ENCODE assay signal across 8 mouse cellular contexts in the genomic region with DNA sequence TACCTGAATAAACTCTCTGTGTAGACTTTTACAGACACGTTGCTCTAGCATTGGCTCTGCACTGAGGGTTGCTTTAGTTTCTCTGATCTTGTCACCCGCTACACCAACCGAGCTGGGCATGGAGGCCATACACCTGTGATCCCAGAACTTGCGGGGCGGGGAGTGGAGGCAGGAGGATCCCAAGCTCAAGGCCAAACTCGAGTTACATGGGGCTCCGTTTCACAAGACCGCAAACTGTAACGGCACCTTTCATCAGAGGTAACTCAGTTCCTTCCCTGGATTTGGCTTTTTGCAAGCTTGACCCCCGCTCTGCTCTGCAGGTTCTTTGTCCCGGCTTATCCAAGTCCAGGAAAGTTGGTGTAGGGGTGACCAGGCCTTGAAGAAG. TPM values are rescaled to one million over a fixed set of nuclear protein-coding genes. Genes with fewer than 3 reads are reported as not detected.
DNase-seq lines count a peak whose midpoint lies in the region; ATAC-seq lines count a peak whose summit lies in the region.

No protein-coding gene starts in this region.

- H3K4me2 ChIP-seq in liver, embryonic 15.5 days, result peak overlapping the region; percentile 93

- no peaks in the 10 kb centered on the region for H3K27me3 ChIP-seq in erythroblast, embryonic 14.5 days (ENCODE audit: control insufficient read depth)
- no peaks in the 10 kb centered on the region for H3K27me3 ChIP-seq in liver, embryonic 15.5 days

- peak overlapping the region; percentile 78 for H3K9ac ChIP-seq in liver, embryonic 15.5 days

- peak overlapping the region; percentile 92 for H3K4me3 ChIP-seq in erythroblast, embryonic 14.5 days (replicated peaks)
- peak overlapping the region; percentile 84 for H3K4me3 ChIP-seq in liver, embryonic 15.5 days (replicated peaks)

- peak overlapping the region; percentile 96 for H3K27ac ChIP-seq in liver, embryonic 15.5 days (replicated peaks)

- ATAC-seq in erythroblast, adult 5-6 weeks (replicated peaks; ENCODE audit: low FRiP score, poor library complexity, severe bottlenecking), result no peak
- no peak for ATAC-seq in liver, embryonic 15.5 days (ENCODE audit: insufficient read depth)

- peaks cover 63% of the 10 kb centered on the region for H3K4me1 ChIP-seq in erythroblast, embryonic 14.5 days (ENCODE audit: control insufficient read depth)
- peaks cover 57% of the 10 kb centered on the region for H3K4me1 ChIP-seq in liver, embryonic 15.5 days (replicated peaks)

- WGBS in liver, embryonic 15.5 days (ENCODE audit: insufficient replicate concordance), result 34% methylated on average over 11 of the region's 11 CpGs

- DNase-seq in thymus, postnatal 4 days, result peak; percentile 49
- no peak for DNase-seq in thymus, postnatal 10 days (ENCODE audit: low spot score in 2 of 2)
- no peak for DNase-seq in retina, embryonic 14.5 days (ENCODE audit: low spot score)
- no peak for DNase-seq in adrenal gland, adult 18-20 months (ENCODE audit: low spot score in 2 of 2)
- no peak for DNase-seq in thymus, postnatal 36 days

- H3K9me3 ChIP-seq in erythroblast, embryonic 14.5 days (ENCODE audit: control insufficient read depth, low read length), result no peaks in the 10 kb centered on the region
- H3K9me3 ChIP-seq in liver, embryonic 15.5 days (replicated peaks), result no peaks in the 10 kb centered on the region

- no peaks in the 10 kb centered on the region for H3K36me3 ChIP-seq in erythroblast, embryonic 14.5 days (ENCODE audit: control insufficient read depth)
- no peaks in the 10 kb centered on the region for H3K36me3 ChIP-seq in liver, embryonic 15.5 days (replicated peaks)

RNA-seq across cellular contexts. Expression of a gene that starts 1.0 kb away (rescaled TPM):
- polyA plus RNA-seq in erythroblast, embryonic 14.5 days (2012), result 0.28 and 0.31 TPM in 2 replicates
- total RNA-seq in erythroblast, adult 5-6 weeks (2015; ENCODE audit: low replicate concordance), result 4.2 and 6.5 TPM in 2 replicates
- total RNA-seq in erythroblast, adult 5-6 weeks (2017; ENCODE audit: low replicate concordance), result 3.2 and 6.6 TPM in 2 replicates
- 3.3 and 3.6 TPM in 2 replicates for polyA plus RNA-seq in liver, embryonic 15.5 days (2015; fragmentation: Nextera tagmentation; extraction: Ambion mirVana)
- 1 to 10 TPM; 4.0 to 4.3 TPM for total RNA-seq in adrenal gland, adult 18-20 months (2021)

RNA-seq across cellular contexts. Expression of a gene that starts 5.9 kb away (rescaled TPM):
- polyA plus RNA-seq in erythroblast, embryonic 14.5 days (2012), result 1.8 and 3.0 TPM in 2 replicates
- 5.4 and 28.4 TPM in 2 replicates for total RNA-seq in erythroblast, adult 5-6 weeks (2015; ENCODE audit: low replicate concordance)
- total RNA-seq in erythroblast, adult 5-6 weeks (2017; ENCODE audit: low replicate concordance), result 5.5 and 10.0 TPM in 2 replicates
- 55.3 TPM in 2 replicates for polyA plus RNA-seq in liver, embryonic 15.5 days (2015; fragmentation: Nextera tagmentation; extraction: Ambion mirVana)
- 10 to 100 TPM; 40.8 to 44.5 TPM for total RNA-seq in adrenal gland, adult 18-20 months (2021)

RNA-seq across cellular contexts. Expression of a gene that starts 14.7 kb away (rescaled TPM):
- 1.1 and 1.8 TPM in 2 replicates for polyA plus RNA-seq in erythroblast, embryonic 14.5 days (2012)
- 42.6 and 59.0 TPM in 2 replicates for total RNA-seq in erythroblast, adult 5-6 weeks (2015; ENCODE audit: low replicate concordance)
- total RNA-seq in erythroblast, adult 5-6 weeks (2017; ENCODE audit: low replicate concordance), result 81.6 and 92.8 TPM in 2 replicates
- 23.0 and 25.2 TPM in 2 replicates for polyA plus RNA-seq in liver, embryonic 15.5 days (2015; fragmentation: Nextera tagmentation; extraction: Ambion mirVana)
- 10 to 100 TPM; 61.9 to 62.7 TPM for total RNA-seq in adrenal gland, adult 18-20 months (2021)

RNA-seq across cellular contexts. Expression of a gene that starts 54.9 kb away (rescaled TPM):
- polyA plus RNA-seq in erythroblast, embryonic 14.5 days (2012), result 0.03 and 0.04 TPM in 2 replicates
- 2.1 TPM in 1 of 2 replicates, not detected in the other for total RNA-seq in erythroblast, adult 5-6 weeks (2015; ENCODE audit: low replicate concordance)
- total RNA-seq in erythroblast, adult 5-6 weeks (2017; ENCODE audit: low replicate concordance), result 0.42 and 0.43 TPM in 2 replicates
- polyA plus RNA-seq in liver, embryonic 15.5 days (2015; fragmentation: Nextera tagmentation; extraction: Ambion mirVana), result 1.6 and 2.0 TPM in 2 replicates
- total RNA-seq in adrenal gland, adult 18-20 months (2021), result 10 to 100 TPM; 22.8 to 32.5 TPM
